Mouse (Mus musculus): ENCODE measurements around the gene Med28. TPM values are rescaled to one million over a fixed set of nuclear protein-coding genes. Genes with fewer than 3 reads are reported as not detected.

Gene Med28
- polyA plus RNA-seq, 1 experiment = not detected

- WGBS = 93% methylated on average over 2 of the region's 2 CpGs
- Histone ChIP-seq H3K27ac (ENCODE audit: insufficient read depth, low read depth, low read length) (no peak overlapping the region), H3K4me1 (ENCODE audit: control insufficient read depth, insufficient read depth, low read length) (peaks cover 3% of the 10 kb centered on the region), H3K4me3 (ENCODE audit: insufficient read depth, low read depth, low read length) (no peak overlapping the region)
- TF ChIP-seq CTCF (IDR thresholded peaks at IDR 0.05; ENCODE audit: insufficient read depth, low read depth, low read length) (no peak), POLR2A (IDR thresholded peaks at IDR 0.05; ENCODE audit: insufficient read depth, low read depth, low read length) (no peak)
Observed at GRCm38 (mm10) chr5:45481125-45481524, 38.9 kb upstream of the Med28 start.

- Histone ChIP-seq H3K4me1 (ENCODE audit: control insufficient read depth, insufficient read depth, low read length) (no peaks in the 10 kb centered on the region), H3K27ac (ENCODE audit: insufficient read depth, low read depth, low read length) (no peak overlapping the region), H3K4me3 (ENCODE audit: insufficient read depth, low read depth, low read length) (no peak overlapping the region)
- TF ChIP-seq CTCF (IDR thresholded peaks at IDR 0.05; ENCODE audit: insufficient read depth, low read depth, low read length) = no peak
- TF ChIP-seq POLR2A (IDR thresholded peaks at IDR 0.05; ENCODE audit: insufficient read depth, low read depth, low read length) = no peak
- WGBS = 82% methylated on average over 3 of the region's 3 CpGs
Observed at GRCm38 (mm10) chr5:45482607-45483006, 37.4 kb upstream of the Med28 start.

GRCm38 (mm10) chr5:45483654-45484053 lies 36.4 kb upstream of the Med28 start:
- WGBS = 85% methylated on average over 1 of the region's 1 CpGs
- no peaks in the 10 kb centered on the region for H3K4me1 ChIP-seq (ENCODE audit: control insufficient read depth, insufficient read depth, low read length)
- H3K27ac ChIP-seq (ENCODE audit: insufficient read depth, low read depth, low read length) = no peak overlapping the region
- no peak overlapping the region for H3K4me3 ChIP-seq (ENCODE audit: insufficient read depth, low read depth, low read length)
- TF ChIP-seq POLR2A (IDR thresholded peaks at IDR 0.05; ENCODE audit: insufficient read depth, low read depth, low read length) (no peak), CTCF (IDR thresholded peaks at IDR 0.05; ENCODE audit: insufficient read depth, low read depth, low read length) (no peak)

- no peak for TF ChIP-seq POLR2A (IDR thresholded peaks at IDR 0.05; ENCODE audit: insufficient read depth, low read depth, low read length)
- TF ChIP-seq CTCF (IDR thresholded peaks at IDR 0.05; ENCODE audit: insufficient read depth, low read depth, low read length) = no peak
- no peak overlapping the region for H3K27ac ChIP-seq (ENCODE audit: insufficient read depth, low read depth, low read length)
- no peak overlapping the region for H3K4me3 ChIP-seq (ENCODE audit: insufficient read depth, low read depth, low read length)
- WGBS = 61% methylated on average over 4 of the region's 4 CpGs
- peaks cover 8% of the 10 kb centered on the region for H3K4me1 ChIP-seq (ENCODE audit: control insufficient read depth, insufficient read depth, low read length)
Observed at GRCm38 (mm10) chr5:45491776-45492175, 28.3 kb upstream of the Med28 start.

GRCm38 (mm10) chr5:45493191-45494092 lies 26.6 kb upstream of the Med28 start, which contains the start of gene Lap3:
Gene Lap3 (plus strand): TSS chr5:45493374.
- WGBS = 1% methylated on average over 78 of the region's 78 CpGs

GRCm38 (mm10) chr5:45494093-45494755 lies 25.8 kb upstream of the Med28 start:
- no peak for TF ChIP-seq CTCF (IDR thresholded peaks at IDR 0.05; ENCODE audit: insufficient read depth, low read depth, low read length)
- H3K27ac ChIP-seq (ENCODE audit: insufficient read depth, low read depth, low read length) = no peak overlapping the region
- peaks cover 13% of the 10 kb centered on the region for H3K4me1 ChIP-seq (ENCODE audit: control insufficient read depth, insufficient read depth, low read length)
- 78% methylated on average over 9 of the region's 9 CpGs for WGBS
- peak overlapping the region; percentile 81; the same call in 1 of the 2 replicates for H3K4me3 ChIP-seq (ENCODE audit: insufficient read depth, low read depth, low read length)

More at GRCm38 (mm10) chr5:45493191-45494092, 26.6 kb upstream of the Med28 start, which contains the start of gene Lap3:
- Histone ChIP-seq H3K4me3 (ENCODE audit: insufficient read depth, low read depth, low read length) (peak within 1 kb of the TSS; percentile 81), H3K27ac (ENCODE audit: insufficient read depth, low read depth, low read length) (no peak within 1 kb of the TSS; the same call in 1 of the 2 replicates), H3K4me1 (ENCODE audit: control insufficient read depth, insufficient read depth, low read length) (peaks cover 13% of the 10 kb centered on the region)
- TF ChIP-seq POLR2A (IDR thresholded peaks at IDR 0.05; ENCODE audit: insufficient read depth, low read depth, low read length) = peak; percentile 36; the same call in 1 of the 2 replicates
- no peak; the same call in 1 of the 2 replicates for TF ChIP-seq CTCF (IDR thresholded peaks at IDR 0.05; ENCODE audit: insufficient read depth, low read depth, low read length)

- H3K4me3 ChIP-seq (ENCODE audit: insufficient read depth, low read depth, low read length) = no peak overlapping the region
- 83% methylated on average over 3 of the region's 3 CpGs for WGBS
- peaks cover 13% of the 10 kb centered on the region for H3K4me1 ChIP-seq (ENCODE audit: control insufficient read depth, insufficient read depth, low read length)
- no peak overlapping the region for H3K27ac ChIP-seq (ENCODE audit: insufficient read depth, low read depth, low read length)
- TF ChIP-seq CTCF (IDR thresholded peaks at IDR 0.05; ENCODE audit: insufficient read depth, low read depth, low read length) (no peak), POLR2A (IDR thresholded peaks at IDR 0.05; ENCODE audit: insufficient read depth, low read depth, low read length) (no peak)
Observed at GRCm38 (mm10) chr5:45495429-45495975, 24.5 kb upstream of the Med28 start.

GRCm38 (mm10) chr5:45496042-45496441 lies 24.0 kb upstream of the Med28 start:
- no peak overlapping the region for H3K27ac ChIP-seq (ENCODE audit: insufficient read depth, low read depth, low read length)
- H3K4me3 ChIP-seq (ENCODE audit: insufficient read depth, low read depth, low read length) = no peak overlapping the region
- H3K4me1 ChIP-seq (ENCODE audit: control insufficient read depth, insufficient read depth, low read length) = peaks cover 13% of the 10 kb centered on the region
- no peak for TF ChIP-seq POLR2A (IDR thresholded peaks at IDR 0.05; ENCODE audit: insufficient read depth, low read depth, low read length)
- TF ChIP-seq CTCF (IDR thresholded peaks at IDR 0.05; ENCODE audit: insufficient read depth, low read depth, low read length) = no peak

- Histone ChIP-seq H3K4me3 (ENCODE audit: insufficient read depth, low read depth, low read length) (no peak overlapping the region), H3K27ac (ENCODE audit: insufficient read depth, low read depth, low read length) (no peak overlapping the region), H3K4me1 (ENCODE audit: control insufficient read depth, insufficient read depth, low read length) (peaks cover 13% of the 10 kb centered on the region)
- WGBS = 71% methylated on average over 4 of the region's 4 CpGs
- TF ChIP-seq CTCF (IDR thresholded peaks at IDR 0.05; ENCODE audit: insufficient read depth, low read depth, low read length) (no peak), POLR2A (IDR thresholded peaks at IDR 0.05; ENCODE audit: insufficient read depth, low read depth, low read length) (no peak)
Observed at GRCm38 (mm10) chr5:45496479-45496878, 23.6 kb upstream of the Med28 start.

Data from olfactory bulb, adult 2 months (tissue).